Mouse (Mus musculus) thymus, postnatal 10 days (tissue): ENCODE data around the gene Ninl.
A peak's percentile ranks its signal among the peaks of the same experiment; 100 is the strongest.
"Not testable (repeated sequence)": the region's sequence is repeated elsewhere in the genome, so short reads cannot be mapped to it uniquely, and the experiment has no call there.

Source experiments
- DNase-seq, 2 experiments: peaks; one replicate each; pipeline ENCODE4 v3.0.0; 2021; ENCODE audit warnings: low spot score in 2 of 2

Ninl gene

GRCm38 (mm10) chr2:150949652-150950051, 89.5 kb downstream of the Ninl start:
- no peak for DNase-seq

- DNase-seq, result no peak
These were observed 90.4 kb downstream of the Ninl start for GRCm38 (mm10) chr2:150948786-150949185.

GRCm38 (mm10) chr2:150947880-150948611, 91.1 kb downstream of the Ninl start:
- DNase-seq, result not testable (repeated sequence)

- not testable (repeated sequence) for DNase-seq
These were observed 91.8 kb downstream of the Ninl start for GRCm38 (mm10) chr2:150947341-150947740.

GRCm38 (mm10) chr2:150944017-150944416, 95.2 kb downstream of the Ninl start:
- DNase-seq, result no peak

GRCm38 (mm10) chr2:150934659-150935058, 104.5 kb downstream of the Ninl start:
- DNase-seq, result no peak

GRCm38 (mm10) chr2:150933482-150933881, 105.7 kb downstream of the Ninl start:
- DNase-seq, result no peak

- DNase-seq, result no peak
These were observed 108.4 kb downstream of the Ninl start for GRCm38 (mm10) chr2:150930806-150931205.

GRCm38 (mm10) chr2:150929156-150929555, 110.0 kb downstream of the Ninl start:
- DNase-seq, result no peak

GRCm38 (mm10) chr2:150927038-150927720, 112.0 kb downstream of the Ninl start:
- no peak for DNase-seq

- no peak for DNase-seq
These were observed 115.7 kb downstream of the Ninl start for GRCm38 (mm10) chr2:150923505-150923904.

GRCm38 (mm10) chr2:150923026-150923425, 116.2 kb downstream of the Ninl start:
- no peak for DNase-seq

GRCm38 (mm10) chr2:150922165-150922564, 117.0 kb downstream of the Ninl start:
- no peak for DNase-seq

- no peak for DNase-seq
These were observed 117.5 kb downstream of the Ninl start for GRCm38 (mm10) chr2:150921697-150922096.

GRCm38 (mm10) chr2:150920543-150920942, 118.6 kb downstream of the Ninl start:
- DNase-seq, result no peak

- no peak for DNase-seq
These were observed 120.5 kb downstream of the Ninl start for GRCm38 (mm10) chr2:150918720-150919119.

GRCm38 (mm10) chr2:150915786-150916185, 123.4 kb downstream of the Ninl start:
- no peak for DNase-seq

GRCm38 (mm10) chr2:150914781-150915515, 124.2 kb downstream of the Ninl start:
- DNase-seq, result no peak

- no peak for DNase-seq
These were observed 128.8 kb downstream of the Ninl start for GRCm38 (mm10) chr2:150910295-150910881.

- peak; percentile 92 to 95 for DNase-seq
These were observed 129.6 kb downstream of the Ninl start for GRCm38 (mm10) chr2:150909429-150910039.

GRCm38 (mm10) chr2:150908881-150909280, 130.3 kb downstream of the Ninl start:
- DNase-seq, result not testable (repeated sequence)
